Mouse (Mus musculus) natural killer cell, adult 2 months (primary cell): ENCODE results near the gene Fam19a4.

Experiments used
- DNase-seq, 2 experiments: peaks; one replicate each; pipeline ENCODE4 v3.0.0; 2022; ENCODE audit warnings: low spot score in 2 of 2

Gene Fam19a4

DNA sequence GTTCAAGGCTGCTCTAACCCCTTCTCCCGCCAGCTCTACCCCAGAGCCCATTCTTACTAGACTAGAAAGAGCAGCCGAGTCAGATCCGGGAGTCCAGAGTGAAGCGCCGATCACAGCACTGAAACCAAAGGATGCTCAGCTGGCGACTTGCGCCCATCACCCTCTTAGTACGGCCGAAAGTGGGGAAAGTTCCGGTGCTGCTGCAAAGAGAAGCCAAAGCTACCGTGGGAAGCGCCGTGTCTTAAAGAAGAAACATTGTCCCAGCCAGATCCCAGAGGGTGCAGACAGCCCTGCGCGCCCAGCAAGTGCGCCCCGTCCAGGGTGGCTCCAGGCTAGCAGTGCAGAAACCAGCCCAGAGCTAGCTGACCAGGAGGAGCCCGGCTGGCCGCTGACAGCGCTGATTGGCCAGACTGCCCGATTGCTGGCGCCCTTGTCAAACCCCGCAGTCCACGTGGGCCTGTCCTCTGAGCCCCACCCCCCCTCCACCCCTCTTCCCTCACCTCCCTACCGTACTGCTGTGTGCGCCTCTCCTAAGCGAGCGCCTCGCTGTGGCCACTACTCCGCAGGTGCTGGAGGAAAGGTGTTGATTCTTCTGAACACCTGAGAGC lies at the start of gene Fam19a4:
TSS of gene Fam19a4 (minus strand) at position 340 of the 608 bp plus-strand sequence.
- DNase-seq: no peak

- peak in 1 of 2 experiments; percentile 4 for DNase-seq
Observed at GRCm38 (mm10) chr6:97106777-97107176, 46.6 kb upstream of the Fam19a4 start.

DNA sequence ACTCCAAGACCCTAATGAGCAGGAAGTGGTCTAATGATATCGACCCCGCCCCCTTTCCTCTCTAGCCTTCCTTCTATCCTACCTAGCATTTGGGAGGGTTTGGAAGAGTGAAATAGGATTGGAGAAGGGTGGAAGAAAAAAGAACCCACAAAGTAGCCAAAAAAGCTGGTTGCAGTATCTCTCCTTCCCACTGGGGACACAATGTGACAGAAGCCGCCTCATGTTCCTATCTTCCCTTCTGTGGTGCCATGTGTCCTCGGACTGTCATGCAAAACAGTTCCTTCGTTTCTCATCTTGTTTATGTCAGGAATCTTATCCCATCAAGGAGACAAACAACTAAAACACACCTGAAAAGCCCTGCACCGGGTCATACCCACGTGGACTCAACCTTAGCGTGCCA lies 45.9 kb upstream of the Fam19a4 start:
- no peak for DNase-seq

DNA sequence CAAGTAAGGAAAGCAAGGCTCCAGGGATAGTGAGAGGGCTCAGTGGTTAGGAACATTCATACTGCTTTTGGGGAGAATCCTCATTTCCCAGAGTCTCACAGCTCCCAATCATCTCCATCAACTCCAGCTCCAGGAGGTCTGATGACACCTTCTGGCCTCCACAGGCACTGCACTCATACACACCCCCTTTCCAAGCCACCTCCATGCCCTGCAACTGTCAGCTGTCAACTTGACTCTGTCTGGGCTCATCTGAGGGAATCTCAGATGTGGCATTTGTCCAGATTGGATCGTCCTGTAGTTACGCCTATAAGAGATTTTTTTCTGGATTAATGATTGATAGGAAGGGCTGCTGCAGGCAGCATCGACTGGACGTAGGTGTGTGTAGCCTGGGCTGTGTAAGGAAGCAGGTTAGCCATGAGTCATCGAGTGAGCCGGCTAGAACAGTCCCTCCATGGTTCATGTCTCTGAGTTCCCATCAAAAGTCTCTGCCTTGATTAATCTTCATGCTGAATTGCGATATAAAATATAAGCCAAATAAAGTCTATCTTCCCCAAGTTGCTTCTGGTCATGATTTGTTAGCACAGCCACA lies 44.1 kb upstream of the Fam19a4 start:
- no peak for DNase-seq

- no peak for DNase-seq
Observed at GRCm38 (mm10) chr6:97101958-97102702, 41.9 kb upstream of the Fam19a4 start.

GRCm38 (mm10) chr6:97101190-97101957 lies 41.2 kb upstream of the Fam19a4 start:
- no peak for DNase-seq

DNA sequence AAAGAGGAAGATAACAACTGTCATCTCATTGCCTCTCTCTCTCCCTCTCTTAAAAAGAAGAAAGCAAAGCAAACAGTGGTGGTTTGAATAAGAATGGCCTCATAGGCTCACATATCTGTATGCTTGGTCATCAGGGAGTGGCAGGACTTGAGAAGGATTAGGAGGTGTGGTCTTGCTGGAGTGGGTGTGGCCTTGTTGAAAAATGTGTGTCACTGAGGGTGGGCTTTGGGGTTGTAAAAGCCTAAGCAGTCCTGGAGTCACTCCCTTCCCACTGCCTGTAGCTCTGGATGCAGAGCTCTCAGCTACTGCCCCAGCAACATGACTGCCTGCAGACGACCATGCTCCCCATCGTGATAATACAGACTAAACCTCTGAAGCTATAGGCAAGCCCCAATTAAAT lies 22.1 kb upstream of the Fam19a4 start:
- DNase-seq: no peak

- no peak for DNase-seq
Observed at GRCm38 (mm10) chr6:97080016-97080415, 19.8 kb upstream of the Fam19a4 start.

GRCm38 (mm10) chr6:97059599-97059998 lies 614 bp downstream of the Fam19a4 start:
- DNase-seq: no peak

DNA sequence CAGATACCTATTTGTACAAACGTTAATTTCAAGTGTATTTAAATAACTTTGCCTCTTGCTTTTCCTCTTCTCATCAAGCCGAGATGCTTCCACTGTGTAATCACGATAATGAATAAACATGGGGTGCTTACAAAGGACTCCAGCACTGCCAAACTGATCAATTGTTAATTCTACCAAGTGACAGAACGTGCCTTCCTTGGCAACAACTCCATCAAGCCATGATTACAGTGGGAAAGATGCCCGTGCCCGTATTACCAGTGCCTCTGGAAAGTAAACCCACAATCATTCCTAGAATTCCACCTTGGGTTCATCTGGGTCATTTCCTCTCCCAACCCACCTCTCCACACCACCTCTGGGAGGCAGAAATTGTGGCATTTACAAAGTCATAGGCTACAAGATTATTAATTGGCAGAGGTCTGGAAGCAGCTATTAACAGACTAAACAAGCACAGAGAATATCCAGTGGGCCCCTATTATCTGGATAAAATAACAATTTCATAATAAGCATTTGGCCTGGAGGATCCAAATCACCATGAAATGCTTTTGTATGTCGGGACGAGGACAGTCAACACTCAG lies 7.9 kb downstream of the Fam19a4 start:
- no peak for DNase-seq

GRCm38 (mm10) chr6:97048403-97048802 lies 11.8 kb downstream of the Fam19a4 start:
- no peak for DNase-seq

DNA sequence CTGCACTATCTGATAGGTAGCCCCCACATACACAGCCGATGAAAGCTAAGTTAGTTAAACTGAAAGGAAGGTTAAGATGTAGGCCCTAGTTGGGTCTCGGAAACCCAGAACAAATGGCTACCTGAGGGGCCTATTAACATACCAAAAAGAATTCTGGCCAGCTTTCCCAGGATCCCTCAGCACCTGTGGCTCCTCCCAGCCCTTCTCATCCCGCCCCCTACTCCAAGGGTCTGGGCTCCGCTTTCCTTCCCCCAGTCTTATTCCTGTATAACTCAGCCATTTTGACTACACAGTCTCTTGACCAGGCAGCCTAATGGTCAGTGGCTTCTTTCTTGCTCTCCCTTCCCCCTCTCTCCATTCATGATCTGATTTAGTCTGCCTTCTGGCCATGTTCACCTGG lies 13.7 kb downstream of the Fam19a4 start:
- DNase-seq: no peak

DNA sequence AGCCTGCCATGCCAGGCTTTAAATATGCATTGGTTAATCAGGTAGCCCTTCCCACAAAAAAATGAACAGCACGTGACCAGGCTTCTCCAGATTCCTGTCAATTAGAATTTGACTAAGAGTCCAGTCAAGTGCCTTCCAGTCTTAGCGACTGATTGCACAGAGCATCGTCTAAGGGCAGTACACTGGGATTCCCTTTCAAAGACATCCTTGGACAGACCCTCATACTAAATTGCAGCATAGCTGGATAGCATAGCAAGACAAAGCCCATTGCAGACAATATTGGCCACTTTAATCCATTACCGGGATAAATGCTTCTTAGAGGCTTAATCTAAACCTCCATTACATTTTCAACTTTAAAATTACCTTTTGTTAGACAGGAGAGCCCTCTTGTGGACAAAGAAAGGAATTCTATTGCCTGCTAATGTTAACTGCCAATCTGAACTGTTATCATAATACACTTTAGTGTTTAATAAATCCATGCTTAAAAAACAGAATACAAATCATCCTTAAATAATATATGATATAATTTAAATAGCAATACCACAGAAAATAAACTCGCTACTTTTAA lies 33.0 kb downstream of the Fam19a4 start:
- no peak for DNase-seq

- DNase-seq: no peak
Observed at GRCm38 (mm10) chr6:97019323-97019722, 40.9 kb downstream of the Fam19a4 start.

DNA sequence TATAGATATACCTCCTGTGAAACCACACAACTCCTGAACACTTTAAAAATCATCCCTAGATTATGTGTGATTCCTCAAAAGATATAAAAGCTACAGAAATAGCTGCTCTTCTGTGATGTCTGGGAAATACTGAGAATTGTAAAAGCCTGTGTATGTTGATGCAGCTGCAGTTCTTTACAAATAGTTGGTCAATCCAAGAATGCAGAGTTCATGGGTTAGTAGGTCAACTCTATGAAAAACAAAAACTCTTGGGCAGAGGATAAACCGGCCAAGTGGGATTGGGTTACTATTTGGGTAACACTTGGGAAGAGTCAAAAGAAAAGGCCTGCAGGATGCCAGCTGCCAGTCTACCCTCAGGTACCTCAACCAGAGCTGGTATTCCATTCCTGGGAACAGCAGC lies 43.5 kb downstream of the Fam19a4 start:
- DNase-seq: no peak

DNA sequence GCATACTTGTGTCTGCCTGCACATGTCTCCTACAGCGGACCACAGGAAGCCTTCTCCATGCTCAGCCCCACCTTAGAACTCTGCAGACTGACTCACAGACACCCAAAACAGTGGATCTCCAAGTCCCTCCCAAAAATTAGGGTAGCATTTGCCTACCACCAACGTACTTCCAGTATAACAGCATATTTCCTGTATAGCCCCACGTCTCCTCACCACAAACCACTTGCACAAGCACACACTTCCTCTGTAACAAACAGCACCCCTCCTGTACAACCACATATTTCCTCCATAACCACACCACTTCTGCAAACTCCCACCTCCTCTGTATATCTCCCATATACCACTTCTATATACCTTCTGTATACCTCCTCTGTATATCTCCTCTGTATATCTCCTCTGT lies 44.2 kb downstream of the Fam19a4 start:
- DNase-seq: peak in 1 of 2 experiments; percentile 5

DNA sequence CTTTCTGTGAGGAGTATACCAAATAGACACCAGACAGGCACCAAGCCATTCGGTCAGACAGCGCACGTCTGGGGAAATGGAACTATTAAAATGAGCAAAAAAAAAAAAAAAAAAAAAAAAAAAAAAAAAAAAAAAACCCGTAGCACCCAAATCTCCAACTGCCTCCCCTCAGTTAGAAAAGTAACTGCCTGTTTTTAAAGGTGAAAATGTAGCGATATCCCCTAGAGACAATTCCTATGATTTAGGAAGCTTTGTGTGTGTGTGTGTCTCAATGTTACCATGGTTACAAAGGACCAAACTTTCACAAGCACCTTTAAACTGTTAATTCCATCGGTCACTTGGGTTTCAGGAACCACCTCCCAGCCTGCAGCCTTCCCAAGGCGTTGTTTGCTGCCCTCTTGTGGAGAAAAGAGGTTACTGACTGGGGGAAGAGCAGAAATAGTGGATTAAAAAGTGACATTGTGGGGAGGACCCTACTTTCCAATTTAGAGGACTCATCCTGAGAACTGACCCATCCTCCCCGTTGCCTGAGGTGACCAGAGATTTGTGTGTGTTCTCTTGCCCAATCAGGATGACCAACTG lies 53.6 kb downstream of the Fam19a4 start:
- DNase-seq: peak in 1 of 2 experiments; percentile 12

DNA sequence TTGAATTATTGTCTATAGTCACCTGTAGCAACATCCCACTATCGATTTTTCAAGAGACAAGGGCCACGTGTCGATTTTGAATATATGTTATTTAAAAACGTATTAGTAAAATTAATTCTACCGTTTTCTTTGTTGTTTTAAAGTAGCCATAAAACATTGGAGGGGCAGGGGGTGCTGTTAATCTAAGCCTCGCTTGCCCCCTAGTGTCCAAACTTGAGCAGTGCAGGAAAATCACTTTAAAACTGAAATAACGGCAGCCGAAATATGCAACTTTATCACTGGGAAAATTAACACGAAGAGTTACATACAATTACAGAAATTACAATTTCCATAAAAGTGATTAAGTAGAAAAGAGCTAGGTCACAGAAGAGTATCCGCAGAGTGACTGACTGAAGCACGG lies 55.2 kb downstream of the Fam19a4 start:
- DNase-seq: no peak

- no peak for DNase-seq
Observed at GRCm38 (mm10) chr6:96995556-96996159, 64.6 kb downstream of the Fam19a4 start.

- DNase-seq: no peak
Observed at GRCm38 (mm10) chr6:96991741-96992140, 68.5 kb downstream of the Fam19a4 start.

GRCm38 (mm10) chr6:96977537-96977936 lies 82.7 kb downstream of the Fam19a4 start:
- DNase-seq: no peak
